Mouse (Mus musculus): ENCODE results near the gene Far1.

Far1 gene

GRCm38 (mm10) chr7:113572741-113573140 is 59.1 kb downstream of the Far1 start:
- DNase-seq (ENCODE audit: low read depth): peak; percentile 65

DNA sequence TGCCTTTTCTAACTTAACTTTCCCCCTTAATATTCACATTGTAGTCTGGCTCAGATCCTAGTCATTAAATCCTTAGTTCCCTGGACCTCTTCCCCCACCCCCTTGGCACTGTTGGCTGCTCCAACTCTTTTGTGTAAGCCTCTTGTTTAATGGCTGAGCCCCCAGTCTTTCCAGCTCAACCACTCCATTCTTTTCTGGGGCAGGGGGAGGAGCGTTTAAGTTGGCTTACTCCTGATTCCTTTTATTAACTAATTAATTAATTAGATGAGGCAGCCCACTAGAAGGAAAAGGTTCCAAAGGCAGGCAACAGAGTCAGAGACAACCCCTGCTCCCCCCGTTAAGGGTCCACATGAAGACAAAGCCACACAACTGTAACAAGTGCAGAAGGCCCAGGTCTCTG is 68.5 kb downstream of the Far1 start:
- no peak for DNase-seq (ENCODE audit: low read depth)

GRCm38 (mm10) chr7:113589211-113589610 is 75.6 kb downstream of the Far1 start:
- no peak for DNase-seq (ENCODE audit: low read depth)

DNA sequence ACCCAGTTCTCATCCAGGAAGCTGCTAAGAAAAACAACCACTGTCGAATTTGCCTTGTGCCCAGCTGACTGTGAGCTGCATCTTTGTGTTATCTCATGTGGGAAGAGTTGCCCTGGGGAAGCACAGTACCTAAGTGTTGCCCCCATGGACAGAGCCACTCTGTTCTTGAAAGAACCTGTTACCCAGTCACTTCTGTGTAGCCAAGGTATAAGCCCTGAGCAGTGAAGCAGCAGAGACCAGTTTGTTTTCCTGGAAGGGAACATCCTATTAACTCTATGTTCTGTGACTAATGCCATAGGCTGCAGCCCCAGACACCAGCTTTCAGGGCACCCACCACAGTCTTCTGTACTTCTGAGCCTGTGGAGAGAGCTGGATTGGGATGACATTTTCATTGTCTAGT is 76.7 kb downstream of the Far1 start:
- DNase-seq (ENCODE audit: low read depth): no peak

DNA sequence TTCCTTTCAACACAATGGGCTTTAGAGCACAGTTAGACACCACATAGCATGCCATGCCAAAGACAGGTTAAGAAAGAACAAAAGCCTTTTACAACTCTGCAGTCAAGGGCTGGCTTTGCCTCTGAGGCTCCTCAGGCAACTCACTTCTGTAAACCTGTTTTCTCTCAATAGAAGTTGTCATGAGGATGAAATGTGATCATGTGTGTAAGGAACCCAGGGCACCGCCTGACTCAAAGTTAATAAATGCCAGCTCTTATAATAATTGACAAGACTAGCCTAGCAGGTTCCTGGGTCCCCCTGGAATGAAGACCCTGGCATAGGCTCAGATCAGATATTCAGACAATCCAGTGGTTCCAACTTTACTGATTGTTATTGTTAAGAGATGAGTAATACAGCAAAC is 77.5 kb downstream of the Far1 start:
- DNase-seq (ENCODE audit: low read depth): no peak

- no peak for DNase-seq (ENCODE audit: low read depth)
These were observed 78.1 kb downstream of the Far1 start for GRCm38 (mm10) chr7:113591557-113592354.

GRCm38 (mm10) chr7:113592696-113593095 is 79.1 kb downstream of the Far1 start:
- DNase-seq (ENCODE audit: low read depth): no peak

DNA sequence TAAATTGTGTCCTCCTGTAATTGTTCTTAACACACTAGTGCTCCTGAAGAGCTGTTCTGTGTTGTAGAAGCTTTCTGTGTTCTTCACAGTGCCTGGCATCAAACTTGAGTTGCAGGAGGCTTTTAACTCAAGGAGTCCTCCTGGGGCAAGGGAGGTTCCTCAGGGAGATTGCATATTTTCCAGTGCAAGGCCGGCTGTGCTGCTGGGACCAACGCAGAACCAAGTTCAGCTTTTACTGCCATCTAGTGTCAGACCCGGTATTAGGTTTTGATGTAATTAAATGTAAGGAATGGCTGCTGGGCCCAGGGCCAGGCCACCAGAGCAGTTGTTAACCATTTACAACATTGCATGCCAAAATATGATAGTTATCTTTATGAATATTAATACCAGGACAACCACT is 80.7 kb downstream of the Far1 start:
- peak; percentile 79 for DNase-seq (ENCODE audit: low read depth)

GRCm38 (mm10) chr7:113597231-113597630 is 83.6 kb downstream of the Far1 start:
- DNase-seq (ENCODE audit: low read depth): no peak

DNA sequence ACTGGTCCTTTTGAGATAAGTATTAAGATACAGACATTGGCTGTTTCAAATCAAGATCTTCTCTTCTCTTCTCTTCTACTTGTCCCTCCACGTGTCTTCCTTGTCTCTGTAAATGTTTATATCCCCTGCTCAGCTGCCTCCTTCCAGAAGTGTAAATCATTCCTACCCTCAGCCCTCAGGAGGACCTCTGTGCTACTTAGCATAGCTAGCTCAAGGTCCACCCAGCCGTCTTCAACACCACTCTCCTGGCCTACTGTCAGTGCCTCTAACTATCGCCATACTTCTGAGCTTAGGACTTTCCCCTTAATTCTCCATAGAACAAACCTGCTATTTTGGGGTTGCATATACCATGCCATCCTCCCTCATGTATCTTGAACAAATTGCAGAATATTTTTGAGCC is 88.2 kb downstream of the Far1 start:
- DNase-seq (ENCODE audit: low read depth): no peak

DNA sequence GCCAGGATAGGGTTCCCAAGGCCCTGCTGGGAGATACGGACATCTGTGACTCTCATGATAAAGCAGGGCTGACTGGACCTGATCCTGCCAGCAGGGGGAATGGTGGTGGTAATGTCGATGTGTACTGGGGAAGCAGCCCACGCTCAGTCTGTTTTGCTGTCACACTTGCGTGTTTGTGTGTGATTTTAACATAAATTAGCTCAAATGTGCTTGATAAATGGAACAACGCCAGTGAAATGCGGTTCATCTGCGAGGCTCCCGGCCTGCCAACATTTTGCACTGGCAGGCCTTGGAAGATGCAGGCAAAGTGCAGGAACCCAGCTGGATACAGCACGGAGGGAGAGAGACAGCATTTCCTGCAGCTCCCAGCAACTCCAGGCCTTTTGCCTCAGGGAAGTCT is 94.3 kb downstream of the Far1 start:
- no peak for DNase-seq (ENCODE audit: low read depth)

DNA sequence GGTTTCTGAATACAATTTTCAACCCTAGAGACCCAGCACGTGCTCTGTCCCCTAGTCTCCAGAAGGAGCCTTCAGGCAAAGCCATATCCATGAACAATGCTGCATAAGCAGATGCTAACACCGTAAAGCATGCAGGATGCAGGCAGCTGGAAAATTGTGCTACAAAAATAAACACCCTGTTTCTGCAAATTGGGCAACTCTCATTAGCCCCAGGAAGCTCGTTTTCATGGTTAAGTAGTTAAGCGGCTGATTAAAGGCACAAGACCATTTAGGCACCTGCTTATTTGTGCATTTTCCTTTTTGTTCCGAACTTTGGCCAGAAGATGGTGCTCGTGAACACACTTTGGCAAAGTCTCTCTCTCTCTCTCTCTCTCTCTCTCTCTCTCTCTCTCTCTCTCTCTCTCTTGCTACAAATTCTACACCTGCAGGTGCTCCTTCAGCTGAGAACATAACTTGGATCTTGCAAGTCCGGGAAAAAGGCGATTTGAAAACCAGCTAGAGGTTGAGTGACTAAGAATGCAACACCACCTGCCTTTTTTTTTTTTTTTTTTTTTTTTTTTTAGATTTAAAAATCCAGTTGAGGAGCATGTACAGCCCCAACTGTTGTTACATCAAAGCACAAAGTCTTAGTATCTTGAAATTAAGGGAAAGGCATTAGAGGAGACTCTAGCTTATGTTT is 95.5 kb downstream of the Far1 start:
- DNase-seq (ENCODE audit: low read depth): peak; percentile 61

DNA sequence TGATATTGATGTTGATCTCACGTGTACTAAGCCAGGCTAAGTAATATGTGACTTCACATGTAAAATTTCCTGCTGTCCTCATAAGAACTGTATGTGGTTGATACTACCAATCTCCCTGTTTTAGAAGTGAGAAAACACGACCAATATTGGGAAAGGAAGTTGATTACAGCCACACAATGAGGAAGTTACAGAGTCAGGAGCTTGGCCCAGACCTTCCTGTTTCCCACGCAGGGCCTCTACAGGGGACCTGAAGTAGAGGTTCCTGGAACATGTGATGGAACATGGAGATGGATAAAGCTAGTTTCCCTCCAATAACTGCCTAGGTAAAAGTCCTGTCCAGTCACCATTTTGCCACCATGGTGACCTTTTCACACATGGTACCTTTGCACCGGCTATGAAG is 99.0 kb downstream of the Far1 start:
- no peak for DNase-seq (ENCODE audit: low read depth)

DNA sequence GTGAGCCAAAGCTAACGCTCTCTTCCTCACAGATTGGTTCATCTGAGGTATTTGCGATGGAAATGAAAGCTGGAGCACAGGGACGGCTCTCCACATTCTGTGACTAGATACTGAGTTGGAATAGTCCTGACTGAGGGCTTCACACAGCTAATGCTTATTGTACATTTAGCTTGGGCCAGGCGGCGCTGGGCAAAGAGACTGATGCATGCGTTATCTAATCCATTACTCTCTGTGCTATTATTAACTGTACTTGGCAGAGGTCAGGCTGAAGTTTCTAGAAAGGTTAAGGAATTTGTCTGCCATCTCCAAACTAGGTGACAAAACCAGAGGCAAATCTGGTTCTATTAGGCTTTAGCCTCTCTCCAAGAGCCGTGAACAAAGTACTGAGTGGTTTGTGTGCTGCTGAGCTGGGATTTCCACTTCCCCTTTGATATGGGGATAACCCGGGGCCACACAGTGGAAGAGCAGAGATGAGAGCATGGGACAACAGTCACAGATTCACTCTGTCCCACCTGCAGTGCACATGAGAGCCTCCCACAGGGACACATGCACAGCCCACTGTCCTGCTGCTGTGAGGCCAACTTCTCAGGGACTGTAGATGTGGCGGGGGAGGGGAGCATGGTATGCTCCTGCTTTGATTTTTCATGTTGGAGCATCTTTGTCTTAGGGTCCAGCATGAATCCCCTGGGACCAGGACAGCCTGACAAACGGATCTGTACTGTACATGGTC is 100.7 kb downstream of the Far1 start:
- no peak for DNase-seq (ENCODE audit: low read depth)

DNA sequence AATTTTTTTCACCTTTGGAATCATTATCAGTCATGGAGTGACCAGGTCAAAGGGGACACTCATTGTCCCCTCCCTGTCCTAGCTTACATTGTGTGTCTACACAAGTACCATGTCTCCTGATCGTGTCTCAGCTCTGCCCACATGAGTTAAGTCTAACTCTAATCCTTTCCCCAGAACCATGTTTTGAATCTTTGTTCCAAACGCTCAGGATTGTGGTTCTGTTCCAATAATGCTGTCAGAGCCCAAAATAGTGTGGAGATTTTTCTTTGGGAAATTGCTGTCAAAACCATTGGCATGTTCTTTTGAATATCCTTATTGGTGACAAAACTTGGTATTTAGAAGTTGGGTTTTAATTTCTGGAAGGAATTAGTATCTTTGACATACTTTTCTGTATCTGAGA is 105.5 kb downstream of the Far1 start:
- DNase-seq (ENCODE audit: low read depth): no peak

DNA sequence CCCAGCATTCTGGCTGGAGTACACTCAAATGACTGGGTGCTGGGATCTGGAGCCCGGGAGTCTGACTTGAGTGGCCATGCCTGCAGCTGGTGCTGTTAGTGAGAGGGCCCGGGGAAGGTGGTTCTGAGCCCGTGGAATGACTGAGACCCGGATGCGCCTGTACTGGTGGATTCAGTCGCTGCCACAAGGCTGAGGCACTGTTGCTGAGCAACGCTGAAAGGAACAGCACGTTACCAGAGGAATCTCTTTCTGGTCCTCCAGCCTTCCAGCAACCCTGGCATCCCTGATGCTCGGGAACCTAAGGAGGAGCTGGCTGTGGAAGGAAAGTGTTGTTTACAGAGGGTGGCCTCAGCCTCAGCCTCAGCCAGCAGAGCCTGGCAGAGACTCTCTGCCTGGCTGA is 106.1 kb downstream of the Far1 start:
- DNase-seq (ENCODE audit: low read depth): no peak

Measured in naive thymus-derived CD4-positive, alpha-beta T cell, adult 2 months (primary cell).